Mouse (Mus musculus) MN1 (cell line): ENCODE data around the gene Anxa4.
A peak's percentile ranks its signal among the peaks of the same experiment; 100 is the strongest.

Experiments
- DNase-seq: peaks from one replicate; pipeline ENCODE4 v3.0.0-alpha.2; 2016; ENCODE audit warnings: low spot score

Anxa4 gene

DNA sequence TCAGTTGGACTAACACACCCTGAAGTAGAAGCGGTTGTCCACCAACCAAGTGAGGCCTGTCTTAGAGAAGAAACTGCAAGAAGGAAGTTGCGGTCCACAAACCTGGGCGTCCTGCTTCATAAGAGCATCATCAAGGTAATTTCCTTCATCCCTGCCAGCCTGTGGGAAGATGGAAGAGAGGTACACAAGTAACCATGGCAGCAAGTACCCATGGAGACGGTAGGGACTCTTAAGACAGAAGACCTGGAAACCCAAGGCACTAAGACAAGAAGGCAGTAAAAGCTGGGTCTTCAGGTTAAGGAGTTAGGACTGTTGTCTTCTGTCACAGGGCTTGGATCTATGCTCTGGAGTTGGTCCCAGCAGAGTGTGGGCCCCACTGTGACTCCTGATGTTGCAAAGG is 42.4 kb downstream of the Anxa4 start:
- DNase-seq: no peak

GRCm38 (mm10) chr6:86749817-86750216 is 43.6 kb downstream of the Anxa4 start:
- DNase-seq: no peak

DNA sequence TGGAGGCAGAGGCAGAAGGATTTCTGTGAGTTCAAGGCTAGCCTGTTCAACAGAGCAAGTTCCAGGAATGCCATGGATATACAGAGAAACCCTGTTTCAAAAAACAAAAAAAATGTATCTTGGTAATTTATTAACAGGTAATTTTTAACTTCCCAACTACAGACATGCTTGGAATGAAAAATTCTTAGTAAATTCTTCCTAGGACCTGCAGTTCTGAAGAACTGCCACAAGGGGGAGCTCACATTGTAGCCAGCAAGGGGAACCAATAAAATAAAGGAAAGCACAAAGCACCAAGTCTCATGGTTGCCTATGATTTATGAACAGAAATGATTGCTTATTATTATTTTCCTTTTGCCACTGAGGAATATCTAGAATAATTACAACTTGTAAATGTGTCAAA is 46.2 kb downstream of the Anxa4 start:
- peak; percentile 65 for DNase-seq

DNA sequence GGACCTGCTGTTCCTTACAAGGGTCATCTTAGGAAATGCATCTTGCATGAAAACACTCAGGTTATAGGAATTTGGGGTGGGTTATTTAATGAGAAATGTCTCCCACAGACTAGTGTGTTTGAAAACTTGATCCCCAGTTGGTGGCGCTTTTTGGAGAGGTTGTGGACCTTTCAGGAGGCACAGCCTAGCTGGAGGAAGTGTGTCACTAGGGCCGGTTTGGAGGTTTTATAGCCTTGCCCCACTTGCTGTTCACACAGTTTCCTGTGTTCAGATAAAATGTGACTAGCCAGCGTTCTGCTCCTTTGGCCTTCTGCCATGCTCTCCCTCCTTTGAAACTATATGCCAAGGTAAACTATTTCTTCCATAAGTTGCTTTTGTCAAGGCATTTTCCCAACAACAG is 52.7 kb downstream of the Anxa4 start:
- DNase-seq: no peak

- DNase-seq: no peak
Observed at GRCm38 (mm10) chr6:86736830-86737229, 56.6 kb downstream of the Anxa4 start.

GRCm38 (mm10) chr6:86736313-86736712 is 57.1 kb downstream of the Anxa4 start:
- DNase-seq: no peak

DNA sequence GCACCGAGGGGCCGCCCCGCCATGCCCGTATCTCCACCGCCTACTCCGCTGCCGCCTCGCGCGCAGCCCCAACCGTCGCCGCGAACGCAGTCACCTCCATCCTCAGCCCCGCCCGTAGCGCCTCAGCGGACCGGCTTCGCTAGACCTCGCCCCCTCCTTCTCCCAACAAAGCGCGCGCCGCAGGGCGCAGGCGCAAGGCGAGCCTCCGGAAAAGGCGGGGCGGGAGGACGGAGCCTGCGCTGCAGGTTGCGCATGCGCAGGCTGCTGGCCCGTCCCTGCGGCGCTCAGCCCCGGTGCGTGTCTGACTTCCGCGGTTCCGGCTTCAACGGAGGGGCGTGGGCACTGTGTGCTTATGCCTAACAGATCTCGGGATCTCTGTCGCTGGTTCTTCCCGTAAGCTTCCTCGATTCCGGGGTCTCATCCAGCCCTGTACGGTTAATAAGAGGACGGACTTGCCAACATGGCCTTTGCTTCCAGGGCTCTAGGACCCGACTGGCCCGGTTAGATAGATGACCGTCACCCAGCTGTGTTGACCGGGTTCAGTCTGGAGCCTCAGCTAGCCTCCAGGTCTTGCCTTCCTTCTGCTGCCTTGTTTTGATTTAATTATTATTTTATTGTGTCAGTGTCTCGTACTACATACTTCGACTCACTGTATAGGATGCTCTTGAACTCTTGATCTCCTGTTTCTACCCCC is 60.1 kb downstream of the Anxa4 start, which contains the start of gene Gmcl1:
Gene Gmcl1, minus strand, starts transcription at position 201 of the 694 bp plus-strand sequence.
- peak; percentile 98 for DNase-seq

DNA sequence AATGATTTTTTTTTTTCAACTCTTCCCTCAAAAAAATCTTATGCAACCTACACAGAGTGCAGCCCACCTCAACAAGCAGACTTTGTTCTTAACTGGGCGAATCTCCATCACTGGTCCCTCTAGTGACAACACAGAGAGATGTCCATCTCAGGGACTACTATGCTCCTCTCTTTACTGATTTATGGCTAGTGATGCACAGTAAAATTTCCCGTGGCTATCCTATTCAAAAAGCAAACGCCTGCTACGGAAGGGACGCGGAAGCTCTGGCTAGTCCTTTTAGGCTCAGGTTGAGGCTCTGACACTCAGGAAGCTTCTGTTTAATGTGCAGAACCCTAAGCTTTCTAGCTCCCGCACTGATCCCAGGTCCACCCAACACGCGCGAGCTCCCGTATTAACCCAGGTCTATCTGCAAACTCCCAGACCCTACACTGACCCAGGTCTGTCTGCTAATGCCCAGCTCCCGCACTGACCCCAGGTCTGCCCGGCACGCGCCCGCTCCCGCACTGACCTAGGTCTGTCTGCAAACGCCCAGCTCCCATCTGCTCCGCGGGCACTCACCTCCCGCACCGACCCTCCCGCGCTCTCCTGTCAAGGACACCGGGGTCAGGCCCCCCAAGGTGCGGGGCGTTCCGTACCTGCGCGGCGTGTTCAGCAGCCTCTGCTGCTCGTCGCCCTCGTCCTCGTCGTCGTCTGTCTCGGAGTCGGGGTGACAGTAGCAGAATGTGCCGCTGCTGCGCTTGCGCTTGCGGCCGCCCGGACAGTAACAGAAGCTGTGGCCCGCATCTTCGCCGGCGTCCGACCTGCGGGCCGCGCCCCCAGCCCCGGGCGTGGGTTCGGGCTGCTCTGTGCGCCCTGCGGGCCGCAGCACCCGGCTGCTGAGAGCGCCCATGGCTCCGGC is 60.9 kb downstream of the Anxa4 start:
- DNase-seq: peak; percentile 23

GRCm38 (mm10) chr6:86728711-86729110 is 64.7 kb downstream of the Anxa4 start:
- DNase-seq: no peak

GRCm38 (mm10) chr6:86721977-86722376 is 71.4 kb downstream of the Anxa4 start:
- DNase-seq: no peak

GRCm38 (mm10) chr6:86708072-86708774 is 85.2 kb downstream of the Anxa4 start:
- DNase-seq: no peak

GRCm38 (mm10) chr6:86702577-86702976 is 90.8 kb downstream of the Anxa4 start:
- DNase-seq: no peak

DNA sequence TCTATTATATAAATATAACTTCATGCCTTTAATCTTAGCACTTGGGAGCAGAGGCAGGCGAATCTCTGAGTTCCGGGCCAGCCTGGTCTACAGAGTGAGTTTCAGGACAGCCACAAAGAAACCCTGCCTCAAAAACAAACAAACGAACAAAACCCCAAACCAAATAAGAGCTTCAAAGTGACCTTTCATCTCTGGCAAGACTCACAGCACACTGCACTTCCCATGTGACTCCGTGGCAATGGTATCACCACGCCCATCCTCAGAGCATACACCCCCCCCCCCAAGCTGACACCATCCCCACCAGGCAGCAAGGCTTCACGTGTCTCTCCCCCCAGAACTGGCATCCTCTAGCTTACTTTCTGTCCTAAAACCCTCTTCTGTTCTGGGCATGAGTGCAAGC is 95.5 kb downstream of the Anxa4 start:
- DNase-seq: no peak

- DNase-seq: no peak
Observed at GRCm38 (mm10) chr6:86696213-86696612, 97.2 kb downstream of the Anxa4 start.

DNA sequence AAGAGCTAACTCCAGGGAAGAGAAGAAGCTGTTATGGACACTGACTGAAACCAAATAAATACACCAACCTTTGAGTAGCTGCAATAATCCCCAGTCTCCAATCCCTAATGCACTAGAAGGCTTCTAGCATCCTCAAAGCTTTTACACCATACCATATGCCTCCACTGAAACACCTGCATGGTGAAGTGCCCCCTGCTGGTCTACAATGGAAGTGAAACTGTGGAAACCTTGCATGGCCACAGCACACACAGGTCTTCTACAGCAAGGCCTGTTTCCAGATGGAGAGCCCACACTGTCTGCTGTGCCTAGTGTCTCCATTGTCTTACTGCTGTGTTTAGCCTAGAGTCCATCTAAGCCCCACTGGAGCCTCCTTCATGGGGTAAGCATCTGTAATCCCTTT is 98.9 kb downstream of the Anxa4 start:
- DNase-seq: peak; percentile 67

GRCm38 (mm10) chr6:86689671-86690070 is 103.7 kb downstream of the Anxa4 start:
- DNase-seq: no peak

GRCm38 (mm10) chr6:86686971-86687370 is 106.4 kb downstream of the Anxa4 start:
- no peak for DNase-seq
